Mouse (Mus musculus) kidney, adult 9 months (tissue): ENCODE data around the gene Amigo2.
A peak's percentile ranks its signal among the peaks of the same experiment; 100 is the strongest.

Experiments
- DNase-seq: peaks from one replicate; pipeline ENCODE4 v3.0.0; 2022

Amigo2 gene

DNA sequence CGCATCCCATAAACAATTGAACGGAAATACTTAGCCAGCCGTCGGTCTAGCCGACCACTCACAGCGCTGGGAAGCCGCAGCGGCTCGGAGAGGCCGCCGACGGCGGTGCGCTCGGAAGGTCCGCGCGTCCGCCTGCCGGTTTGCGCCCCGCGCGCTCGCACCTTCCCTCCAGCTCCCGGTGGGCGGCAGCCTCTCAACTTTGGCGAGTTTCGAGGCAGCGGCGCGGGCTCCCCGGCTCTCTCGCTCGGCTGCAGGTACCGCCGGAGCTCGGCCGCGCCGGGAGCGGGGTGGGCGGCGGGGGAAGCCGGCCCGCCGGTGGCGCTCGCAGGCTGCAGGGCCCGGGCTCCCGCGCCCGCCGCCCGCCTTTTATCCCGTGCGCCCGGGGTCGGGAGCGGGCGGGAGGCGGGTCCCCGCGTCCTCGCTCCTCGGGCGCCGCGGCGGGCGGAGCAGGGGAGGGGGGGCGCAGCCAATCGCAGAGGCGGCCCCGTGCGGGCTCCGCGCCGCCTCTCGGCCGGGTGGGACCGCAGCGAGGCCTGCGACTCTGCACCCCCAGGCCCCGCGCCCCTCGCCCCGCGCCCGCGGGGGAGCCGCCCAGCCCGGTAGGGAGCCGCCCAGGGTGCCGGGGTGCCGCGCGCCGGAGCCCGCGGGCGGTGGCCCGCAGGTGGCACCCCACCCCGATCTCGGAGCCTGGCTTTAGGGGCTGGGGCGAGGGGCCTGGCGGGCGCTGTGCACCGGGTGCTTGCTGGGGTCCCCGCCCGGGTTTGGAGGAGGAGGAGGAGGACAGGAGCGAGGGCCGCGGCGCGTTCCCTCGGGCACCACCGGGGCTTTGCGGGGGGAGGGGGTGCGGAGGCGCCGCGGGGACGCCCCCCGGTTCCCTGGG, at the start of gene Amigo2, which contains the start of gene Pced1b:
Gene Amigo2 (minus strand): TSS at position 377 of the 880 bp plus-strand sequence.
Gene Pced1b (plus strand): TSS at position 197 of the 880 bp plus-strand sequence.
- DNase-seq = peak; percentile 30

DNA sequence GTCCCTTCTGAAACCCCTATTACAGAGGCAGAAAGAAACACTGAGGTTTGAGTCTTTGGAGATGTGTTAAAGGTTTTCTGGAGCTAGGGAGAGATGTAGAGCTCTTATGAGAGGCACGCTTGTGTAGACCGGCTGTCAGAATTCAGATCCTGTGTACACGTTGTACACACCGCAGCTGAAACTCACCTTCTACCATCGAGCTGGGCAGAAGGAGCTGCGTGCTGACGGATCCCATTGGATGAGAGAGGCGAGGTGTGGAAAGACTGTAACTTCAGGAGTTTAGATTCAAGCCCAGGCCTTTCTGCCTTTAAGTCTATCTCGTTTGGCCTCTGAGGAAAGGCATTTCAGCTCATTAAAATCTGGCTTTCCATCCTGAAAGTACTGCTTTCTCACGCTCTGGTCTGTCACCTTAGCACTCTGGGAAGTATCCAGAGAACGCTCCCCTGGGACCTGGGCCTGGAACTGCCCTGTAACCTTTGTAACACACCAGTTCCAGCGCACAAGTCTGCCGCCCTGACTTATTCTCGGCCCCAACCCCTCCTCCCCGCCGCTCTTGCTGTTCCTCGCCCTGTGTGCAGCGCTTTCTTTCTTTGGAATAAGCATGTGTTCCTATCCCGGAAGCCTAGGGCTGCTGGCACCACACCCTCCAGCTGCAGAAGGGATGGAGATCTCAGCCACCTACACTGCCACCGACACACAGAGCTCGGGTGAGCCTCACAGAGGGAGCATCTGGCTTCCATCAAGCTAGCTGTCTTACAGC, 44.4 kb upstream of the Amigo2 start:
- DNase-seq = peak; percentile 42

DNA sequence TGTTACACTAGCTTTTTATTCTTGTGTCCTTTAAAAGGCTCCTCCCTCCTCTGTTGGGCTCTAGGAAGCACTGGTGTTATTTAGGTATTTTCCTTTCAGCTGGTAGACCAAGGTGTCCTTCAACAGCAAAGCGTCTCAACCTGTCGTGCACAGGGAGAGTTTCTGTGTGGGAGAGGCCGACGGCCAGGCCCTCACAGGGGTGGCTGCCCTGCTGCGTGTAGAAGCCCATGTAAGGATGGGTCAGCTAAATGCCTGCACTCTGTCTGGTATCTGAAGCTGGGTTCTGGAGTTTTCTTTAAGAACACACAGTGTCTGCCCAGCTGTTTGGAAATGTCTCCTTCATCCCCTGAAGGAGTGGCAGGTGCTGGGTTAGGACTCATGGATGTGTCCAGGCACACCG, 43.3 kb upstream of the Amigo2 start:
- no peak for DNase-seq

DNA sequence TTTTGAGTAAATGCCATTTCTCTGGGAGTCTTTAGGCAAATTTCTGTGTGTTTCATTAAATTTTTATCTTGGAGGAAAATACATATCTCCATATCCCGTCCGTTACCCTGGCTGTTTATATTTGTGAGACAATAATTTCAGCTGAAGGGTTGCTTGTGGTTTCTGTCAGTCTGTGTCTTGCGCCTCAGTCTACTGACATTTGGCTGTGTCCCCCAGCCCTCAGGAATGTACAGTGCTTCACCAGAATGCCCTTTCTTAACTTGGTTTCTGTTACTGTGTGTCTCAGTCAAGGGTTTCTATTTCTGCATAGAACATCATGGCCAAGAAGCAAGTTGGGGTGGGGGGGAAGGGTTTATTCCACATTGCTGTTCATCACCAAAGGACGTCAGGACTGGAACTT, 42.1 kb upstream of the Amigo2 start:
- DNase-seq = no peak

DNA sequence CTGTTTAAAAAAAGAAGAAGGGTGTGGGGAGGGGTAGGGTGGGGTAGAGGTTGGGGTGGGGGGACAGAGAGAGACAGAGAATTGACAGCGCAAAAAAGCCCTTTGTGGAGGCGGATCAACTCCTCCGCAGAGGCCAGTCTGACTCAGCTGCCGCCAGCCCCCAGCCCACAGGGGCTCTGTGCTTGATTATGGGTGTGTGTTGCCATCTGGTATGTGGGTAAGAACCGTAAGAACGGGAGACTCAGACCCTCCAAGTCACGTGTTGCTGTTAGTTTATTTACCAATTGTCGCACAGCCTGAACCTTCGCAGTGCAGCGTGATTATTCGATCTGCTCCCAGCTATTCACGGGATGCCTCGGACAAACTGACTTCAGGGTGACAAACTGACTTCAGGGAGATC, 41.6 kb upstream of the Amigo2 start:
- DNase-seq = no peak

DNA sequence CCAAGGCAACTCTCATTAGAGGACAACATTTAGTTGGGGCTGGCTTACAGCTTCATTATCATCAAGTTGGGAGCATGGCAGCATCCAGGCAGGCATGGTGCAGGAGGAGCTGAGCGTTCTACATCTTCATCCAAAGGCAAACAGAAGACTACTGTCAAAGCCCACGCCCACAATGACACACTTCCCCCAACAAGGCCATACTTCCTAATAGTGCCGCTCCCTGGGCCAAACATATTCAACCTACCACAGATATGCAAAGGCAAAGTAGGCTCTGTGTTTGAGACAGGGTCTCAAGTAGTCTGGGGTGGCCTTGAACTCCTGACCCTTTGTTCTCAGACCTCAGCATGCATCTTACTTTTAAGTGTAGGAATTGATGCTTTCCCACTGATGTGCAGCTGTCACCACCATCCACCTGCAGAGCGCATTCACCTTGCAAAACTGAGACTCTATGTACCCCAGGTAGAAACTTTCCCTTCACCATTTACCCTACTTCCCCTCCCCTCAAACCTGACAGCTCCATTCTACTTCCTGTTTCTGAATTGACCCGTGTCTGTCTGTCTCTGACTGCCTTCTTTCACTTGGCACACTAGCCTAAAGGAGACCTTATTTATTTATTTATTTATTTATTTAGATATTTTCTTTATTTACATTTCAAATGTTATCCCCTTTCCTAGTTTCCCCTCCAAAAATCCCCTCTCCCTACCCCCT, 40.5 kb upstream of the Amigo2 start:
- no peak for DNase-seq

DNA sequence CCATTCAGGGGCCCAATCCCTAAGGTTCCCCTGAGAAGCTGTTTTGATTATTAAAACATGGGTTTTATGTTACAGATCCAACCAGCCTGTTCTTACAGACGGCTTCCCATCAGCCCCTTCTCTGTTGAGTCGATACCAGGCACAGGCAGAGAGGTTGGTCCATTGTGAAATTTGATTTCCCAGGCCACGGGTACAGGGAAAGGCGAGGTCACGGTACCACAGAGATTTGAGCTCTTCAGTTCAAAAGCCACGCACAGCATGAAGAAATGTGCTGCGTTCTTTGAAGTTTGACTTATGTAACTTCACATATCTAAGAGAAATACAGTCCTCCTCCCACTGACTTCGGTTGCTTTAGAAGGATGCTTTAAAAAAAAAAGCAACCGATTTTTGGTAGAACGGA, 39.6 kb upstream of the Amigo2 start:
- no peak for DNase-seq

DNA sequence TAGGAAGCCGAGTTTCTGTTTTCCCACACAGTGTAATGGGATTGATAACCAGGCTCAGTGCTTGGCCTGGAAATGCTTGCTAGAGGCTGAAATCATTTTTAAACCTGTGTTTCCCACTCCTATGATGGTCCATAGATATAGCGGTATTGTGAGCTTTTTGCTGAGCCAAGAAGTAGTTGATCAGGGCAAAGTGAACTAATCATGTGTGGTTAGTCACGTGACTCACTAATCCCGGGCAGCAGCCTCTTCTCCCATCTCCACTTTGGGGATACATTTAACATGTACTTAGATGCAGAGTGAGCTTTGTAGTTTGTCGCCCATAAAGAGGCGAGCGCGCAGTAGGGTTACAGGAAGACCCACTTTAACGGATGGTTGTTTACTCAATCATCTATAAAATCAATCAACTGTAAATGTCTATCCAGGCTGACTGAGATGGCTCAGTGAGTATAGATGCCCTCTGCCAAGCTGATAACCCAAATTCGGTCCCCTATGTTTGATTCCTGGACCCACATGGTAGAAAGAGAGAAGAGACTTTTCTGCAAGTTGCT, 38.7 kb upstream of the Amigo2 start:
- no peak for DNase-seq

DNA sequence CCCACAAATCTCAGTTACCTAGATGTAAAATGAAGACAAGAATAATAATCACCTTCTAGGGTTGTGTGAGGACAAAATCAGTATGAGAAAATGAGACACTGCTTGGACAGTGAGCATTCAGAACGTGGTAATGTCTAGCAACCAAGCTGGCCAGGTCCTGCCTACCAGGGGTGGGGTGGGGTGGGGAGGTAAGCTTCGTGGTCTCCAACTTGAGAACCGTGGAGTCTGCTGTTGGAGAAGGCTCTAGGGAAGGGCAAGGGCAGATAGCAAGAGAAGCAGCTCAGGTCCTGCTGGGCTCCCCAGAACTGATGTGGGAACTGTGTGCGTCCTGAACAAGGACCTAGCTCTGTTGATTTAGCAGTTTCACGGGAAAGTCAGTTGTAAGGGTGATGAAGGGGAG, 37.1 kb upstream of the Amigo2 start:
- DNase-seq = no peak

DNA sequence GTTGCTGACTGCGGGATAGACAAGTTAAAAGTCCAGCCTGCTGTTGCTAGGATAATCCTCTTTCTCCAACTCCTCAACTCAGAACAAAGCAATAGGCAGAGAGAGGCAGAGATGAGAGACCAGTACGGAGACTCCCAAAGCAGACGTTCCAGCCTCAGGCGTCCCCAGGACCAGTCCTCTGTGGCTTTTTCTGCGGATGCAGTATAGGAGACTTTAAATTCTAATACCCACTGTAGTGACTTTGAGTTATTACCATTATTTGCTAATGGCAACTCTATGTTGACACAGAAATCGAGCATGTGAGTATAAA, 35.4 kb upstream of the Amigo2 start:
- DNase-seq = no peak

DNA sequence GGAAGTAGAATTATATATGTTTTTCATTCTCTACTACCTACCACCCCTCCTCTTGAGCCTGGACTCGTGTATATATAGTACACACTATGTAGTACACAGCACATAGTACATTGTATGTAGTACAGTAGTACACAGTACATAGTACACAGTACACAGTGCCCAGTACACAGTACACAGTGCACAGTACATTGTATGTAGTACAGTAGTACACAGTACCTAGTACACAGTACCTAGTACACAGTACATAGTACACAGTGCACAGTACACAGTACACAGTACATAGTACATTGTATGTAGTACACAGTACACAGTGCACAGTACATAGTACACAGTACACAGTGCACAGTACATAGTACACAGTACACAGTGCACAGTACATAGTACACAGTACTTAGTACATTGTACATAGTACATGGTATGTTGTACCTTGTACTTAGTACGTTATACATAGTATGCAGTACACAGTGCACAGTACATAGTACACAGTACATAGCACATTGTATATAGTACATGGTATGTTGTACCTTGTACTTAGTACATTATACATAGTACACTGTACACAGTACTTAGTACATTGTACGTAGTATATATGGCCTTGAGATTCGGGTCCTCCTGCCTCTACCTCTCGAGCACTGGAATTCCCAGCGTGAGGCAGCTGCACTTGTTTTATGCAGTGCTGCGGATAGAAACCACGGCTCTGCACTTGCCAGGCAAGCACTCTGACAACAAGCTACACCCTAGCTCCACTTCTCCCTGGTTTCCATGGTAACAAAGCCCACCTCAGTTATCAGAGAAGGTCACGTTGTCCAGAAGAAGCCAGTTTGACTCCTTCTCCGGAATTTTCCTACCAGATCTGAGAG, 34.9 kb upstream of the Amigo2 start:
- no peak for DNase-seq

DNA sequence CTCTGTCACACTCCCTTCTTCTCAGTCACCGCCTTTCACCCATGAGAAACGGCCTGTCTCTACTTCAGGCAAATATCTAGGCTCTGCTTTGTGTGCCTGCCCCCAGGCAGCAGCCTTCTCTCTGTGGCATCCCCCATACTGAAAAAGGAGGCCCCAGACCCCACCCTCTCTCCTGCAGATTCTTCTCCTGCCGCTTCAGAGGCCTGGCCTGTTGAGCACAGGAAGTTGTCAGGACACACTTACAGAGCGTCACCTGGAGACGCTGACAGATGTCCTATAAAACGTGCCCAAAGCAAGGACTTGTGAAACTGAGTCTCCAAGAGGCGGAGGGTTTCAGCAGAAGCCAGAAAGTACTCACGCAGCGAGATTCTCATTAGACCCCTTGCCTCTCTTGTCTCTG, 33.7 kb upstream of the Amigo2 start:
- no peak for DNase-seq

DNA sequence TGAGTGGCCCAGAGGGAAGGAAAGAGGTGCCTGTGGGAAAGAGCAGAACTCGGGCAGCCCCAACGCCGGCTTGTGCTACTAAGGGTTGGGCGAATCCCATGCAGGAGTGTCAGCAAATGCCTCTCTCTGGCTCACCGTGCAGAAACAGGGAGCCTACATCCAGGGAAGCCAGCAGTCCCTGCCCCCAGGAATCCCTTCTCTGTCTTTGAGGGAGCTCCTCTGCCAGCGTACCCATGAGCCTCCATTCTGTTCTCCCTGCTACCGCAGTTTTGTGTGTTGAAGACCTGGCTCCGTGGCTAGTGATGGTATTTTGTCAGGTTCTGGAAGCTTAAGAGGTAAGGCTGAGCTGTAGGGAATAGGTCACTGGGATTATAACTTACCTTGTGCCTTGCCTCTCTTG, 33.0 kb upstream of the Amigo2 start:
- no peak for DNase-seq

DNA sequence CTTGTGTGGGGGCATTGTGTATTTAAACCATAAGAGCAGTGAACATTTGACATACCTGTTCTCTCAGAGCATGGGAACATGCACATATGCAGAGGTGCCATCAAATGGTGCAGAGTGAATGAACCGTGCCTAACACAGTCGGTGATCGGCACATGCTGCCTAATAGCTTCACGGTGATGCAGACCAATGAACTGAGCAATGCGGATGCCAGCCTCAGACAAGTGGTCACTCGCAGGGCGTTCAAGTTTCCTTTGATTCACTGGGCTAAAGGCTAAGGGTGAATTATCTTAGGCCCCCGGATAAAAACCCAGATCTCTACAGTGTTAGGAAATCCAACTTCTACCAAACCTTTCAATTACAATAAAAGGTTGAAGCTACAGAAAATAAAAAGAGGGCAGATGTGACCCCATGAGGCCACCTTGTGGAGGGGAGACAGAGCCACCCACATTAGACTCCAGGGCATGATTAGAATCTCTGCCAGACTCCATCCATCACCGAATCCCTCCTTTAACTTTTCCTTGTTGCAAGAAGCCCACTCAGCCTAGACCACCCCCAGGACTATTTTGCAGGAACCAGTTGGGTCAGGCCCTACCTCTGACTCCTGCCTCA, 31.4 kb upstream of the Amigo2 start:
- no peak for DNase-seq

DNA sequence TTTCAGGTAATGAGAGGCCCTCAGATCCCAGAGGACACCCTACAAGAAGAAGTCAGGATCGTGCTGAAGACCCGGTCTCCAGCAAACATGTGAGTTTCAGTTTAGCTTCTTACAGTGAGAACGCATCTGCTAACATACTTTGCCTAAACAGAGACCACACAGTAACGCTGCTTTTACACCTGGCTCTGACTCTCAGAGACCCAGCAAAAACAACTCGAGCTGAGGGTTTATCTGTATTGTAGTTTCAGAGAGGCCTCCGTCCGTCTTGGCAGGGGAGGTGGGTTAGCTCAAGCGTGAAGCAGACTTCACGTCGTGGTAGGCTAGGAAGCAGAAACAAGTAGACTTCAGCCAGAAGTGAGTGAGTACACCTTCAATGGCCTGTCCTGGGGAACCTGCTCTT, 30.2 kb upstream of the Amigo2 start:
- DNase-seq = peak; percentile 14

DNA sequence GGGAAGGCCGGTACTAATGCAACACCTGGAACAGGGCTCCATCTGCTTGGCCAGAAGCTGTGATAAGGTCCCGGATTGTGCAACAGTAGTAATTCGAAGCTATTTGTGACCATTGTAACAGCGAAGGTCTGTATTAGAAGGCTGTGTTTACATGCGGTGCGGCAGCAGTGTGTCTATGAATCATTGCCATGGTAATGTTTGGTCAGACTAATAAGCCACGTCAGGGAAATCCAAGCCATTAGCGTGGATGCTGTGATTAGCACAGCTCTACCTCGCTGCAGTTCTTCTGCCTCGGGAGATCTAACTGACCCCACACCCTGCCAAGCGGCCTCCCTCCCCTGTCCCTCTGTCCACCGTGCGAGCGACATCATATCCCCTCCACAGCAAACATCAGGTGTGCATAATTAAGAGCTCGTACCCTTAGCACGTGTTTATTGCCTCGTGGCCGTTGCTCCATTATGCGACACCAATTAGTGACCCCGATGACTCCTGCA, 29.6 kb upstream of the Amigo2 start:
- no peak for DNase-seq

DNA sequence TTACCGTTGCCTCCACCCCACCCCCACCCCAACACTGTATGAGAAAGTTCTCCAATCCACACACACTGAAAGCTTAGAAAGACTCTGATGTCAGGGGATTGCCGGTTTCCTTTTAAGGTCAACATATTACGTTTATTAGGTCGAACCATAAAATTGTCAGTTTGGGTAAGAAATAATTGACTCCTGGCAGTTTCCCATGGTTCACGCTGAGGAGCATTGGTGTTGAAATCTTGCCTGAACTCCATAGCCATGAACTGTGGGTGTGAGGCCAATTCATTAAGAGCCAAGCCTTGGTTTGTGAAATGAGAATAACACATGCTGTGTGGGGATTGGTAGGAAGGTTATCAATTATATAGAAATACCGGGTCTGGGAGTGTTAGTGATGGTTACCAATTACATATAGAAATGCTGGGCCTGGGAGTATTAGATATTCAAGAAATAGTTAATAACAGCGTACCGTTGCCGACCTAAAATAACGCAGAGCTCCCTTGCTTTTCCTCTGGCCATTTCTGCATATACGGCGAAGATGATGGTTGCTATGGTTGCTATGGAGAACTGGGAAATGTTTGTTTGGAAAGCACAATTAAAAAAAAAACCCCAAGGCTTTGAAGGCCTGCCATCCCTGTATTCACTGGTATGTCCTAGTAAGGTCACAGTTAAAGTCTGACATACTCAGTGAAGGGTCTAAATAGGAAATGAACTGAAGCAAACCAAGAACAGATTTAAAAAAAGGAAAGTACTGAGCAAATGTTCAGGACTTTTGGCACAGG, 28.7 kb upstream of the Amigo2 start:
- DNase-seq = peak; percentile 13

DNA sequence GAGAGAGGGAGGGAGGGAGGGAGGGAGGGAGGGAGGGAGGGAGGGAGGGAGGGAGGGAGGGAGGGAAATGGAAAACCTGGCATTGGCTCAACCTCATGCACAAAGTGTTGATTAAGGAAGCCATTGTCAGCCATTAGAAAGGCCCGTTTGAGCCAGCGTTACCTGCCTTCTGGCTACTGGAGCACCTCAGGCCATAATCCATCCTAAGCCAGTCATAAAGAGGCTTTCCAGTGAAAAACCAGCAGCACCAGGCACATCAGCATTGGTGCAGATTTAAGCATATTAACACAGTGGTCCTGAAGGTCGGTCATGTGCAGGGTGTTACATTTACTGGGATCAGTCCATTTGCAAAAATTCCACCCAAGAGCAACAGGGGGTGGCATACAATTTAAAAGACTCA, 25.7 kb upstream of the Amigo2 start:
- DNase-seq = no peak

DNA sequence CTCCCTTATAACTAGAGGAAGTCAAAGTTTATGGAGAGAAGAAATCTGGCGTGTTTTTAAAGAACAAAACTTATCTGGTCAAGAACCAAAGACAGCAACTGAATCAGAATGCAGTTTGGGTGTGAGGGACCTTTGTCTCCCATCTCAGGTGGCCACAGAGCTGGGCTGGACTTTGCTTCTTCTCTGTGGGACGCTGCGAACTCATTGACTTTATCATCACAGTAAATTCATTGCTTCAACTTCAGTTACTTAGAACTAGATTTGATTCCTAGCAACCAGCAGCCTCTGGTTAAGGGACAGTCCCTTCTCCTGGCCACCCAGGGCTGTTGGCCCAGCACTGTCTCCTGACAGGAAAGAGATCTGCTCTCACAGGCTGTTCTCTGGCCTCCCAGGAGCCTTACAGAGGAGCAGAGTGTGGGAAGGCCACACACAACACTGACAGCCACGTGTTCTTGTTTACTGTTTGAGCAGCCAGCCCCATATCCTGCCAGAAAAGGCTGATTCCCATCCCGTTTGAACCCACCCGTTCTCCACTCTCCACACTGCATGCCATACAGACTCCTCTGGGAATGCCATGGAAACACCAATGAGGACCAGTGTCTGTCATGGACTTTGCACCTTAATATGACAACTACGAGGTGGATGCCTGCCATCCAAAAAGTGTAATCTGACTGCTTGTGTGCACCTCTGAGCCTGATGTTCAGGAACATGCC, 25.1 kb upstream of the Amigo2 start:
- DNase-seq = no peak

DNA sequence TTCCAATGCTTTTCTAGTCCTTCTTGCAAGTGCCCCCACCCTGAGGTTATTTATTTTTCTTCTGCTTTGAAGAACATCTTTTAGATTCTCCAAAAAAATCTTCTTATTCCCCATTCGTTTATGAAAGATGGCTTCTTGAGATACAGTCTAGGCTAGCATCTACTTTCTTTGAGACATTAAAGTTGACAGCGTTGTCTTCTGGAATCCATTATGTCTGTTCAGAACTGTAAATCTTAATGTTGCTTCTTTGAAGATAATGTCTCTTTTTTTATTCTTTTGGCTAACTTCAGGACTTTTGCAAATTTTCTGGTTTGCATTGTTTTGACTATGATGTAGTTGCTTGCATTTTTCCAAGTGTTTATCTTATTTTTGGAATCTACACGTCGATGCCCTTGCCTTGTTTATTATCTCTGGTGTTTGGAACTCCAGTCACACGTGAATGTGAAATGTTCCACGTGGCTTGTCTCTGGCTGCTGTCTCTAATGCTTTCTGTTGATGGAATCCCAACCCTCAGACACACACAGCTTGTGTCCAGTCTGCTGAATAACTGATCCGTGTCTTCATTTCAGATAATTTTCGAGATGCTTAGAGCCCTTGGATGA, 20.1 kb upstream of the Amigo2 start:
- no peak for DNase-seq
